Mouse (Mus musculus) stomach, postnatal 0 days (tissue): Measurements from ENCODE around the gene Lgals3bp.

Experiments used
- CTCF ChIP-seq: IDR thresholded peaks from 2 replicates; pipeline ENCODE4 v1.5.1; 2016; ENCODE audit warnings: antibody characterized with exemption, low read depth, mild to moderate bottlenecking, moderate library complexity
- EP300 ChIP-seq: optimal IDR thresholded peaks from 2 replicates; pipeline ENCODE3; 2016; ENCODE audit warnings: antibody characterized with exemption

DNA sequence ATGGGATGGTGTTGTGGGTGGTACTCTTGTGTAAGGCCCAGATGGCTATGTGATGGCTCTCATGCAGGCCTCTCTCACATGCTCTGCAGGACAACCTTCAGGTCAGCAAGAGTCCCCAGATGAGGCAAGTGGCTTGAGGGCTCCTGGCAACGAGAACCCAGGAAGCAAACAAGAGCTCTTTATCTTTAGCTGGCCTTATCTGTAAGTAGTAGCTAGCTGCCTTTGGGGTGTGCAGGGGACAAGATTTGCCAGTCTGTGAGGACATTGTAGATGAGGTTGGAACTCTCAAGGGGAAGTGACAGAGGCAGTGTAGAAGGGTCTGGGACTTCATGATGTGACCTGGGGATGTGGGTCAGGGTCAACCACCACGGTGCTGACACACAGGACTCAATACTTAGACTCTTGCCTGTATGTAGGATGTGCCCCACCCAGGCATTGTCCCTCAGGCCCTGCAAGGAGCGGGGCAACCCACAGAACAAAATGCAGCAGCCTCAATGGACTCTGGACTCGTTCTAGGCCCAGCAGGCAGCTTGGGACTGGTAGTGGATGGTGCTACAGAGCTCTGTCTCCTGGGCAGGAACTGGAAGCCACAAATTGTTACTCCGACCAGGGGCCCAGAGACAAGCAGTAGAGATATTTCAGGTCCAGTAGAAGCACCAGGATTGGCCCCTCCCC, 1.9 kb downstream of the Lgals3bp start:
- no peak for TF ChIP-seq CTCF
- no peak for TF ChIP-seq EP300
